ENCODE assay signal across 27 mouse cellular contexts in the genomic region with DNA sequence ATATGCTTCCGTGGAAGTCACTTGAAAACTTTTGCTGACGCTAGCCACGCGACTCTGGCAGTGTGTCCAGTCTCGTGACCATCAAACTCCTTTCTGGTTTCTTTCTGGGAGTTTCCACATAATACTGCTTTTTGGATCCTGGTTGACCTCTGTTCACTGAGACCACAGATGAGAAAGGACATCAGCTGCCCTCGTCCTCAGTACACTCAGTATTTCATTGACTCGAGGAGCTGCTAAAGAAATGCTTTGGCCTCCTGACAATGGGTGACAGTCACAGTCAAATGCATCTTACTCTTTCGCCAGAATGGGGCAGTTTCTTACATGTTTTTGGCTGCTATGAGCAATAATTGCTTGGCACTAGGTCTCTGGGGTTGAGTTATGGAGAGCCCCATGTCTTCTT. TPM values are rescaled to one million over a fixed set of nuclear protein-coding genes. Genes with fewer than 3 reads are reported as not detected.
"Had no signal": no experiment of that assay in that cellular context is flagged by ENCODE, and none has a peak within 500 bp of the region (broad histone marks: within the 10 kb centered on the region; RNA-seq: fewer than 3 reads in every experiment).

No protein-coding gene starts in this region.

- H3K4me2 ChIP-seq: heart, embryonic 12.5 days; hindbrain, embryonic 12.5 days; hindbrain, embryonic 14.5 days; intestine, embryonic 15.5 days; limb, embryonic 13.5 days; limb, embryonic 15.5 days had no signal

- H3K4me3 ChIP-seq: gastrocnemius, adult 2 months; heart, embryonic 10.5 days; heart, embryonic 12.5 days; hindbrain, embryonic 10.5 days; hindbrain, embryonic 12.5 days; intestine, embryonic 15.5 days; layer of hippocampus, adult 2 months; left cerebral cortex, adult 2 months; limb, embryonic 13.5 days; limb, embryonic 15.5 days had no signal

- DNase-seq: gastrocnemius, adult 2 months; gastrocnemius, postnatal 10 days; gastrocnemius, postnatal 25 days; heart, adult 18-20 months; heart, postnatal 10 days; heart, postnatal 4 days; kidney, adult 18-20 months; kidney, adult 8-10 months; kidney, postnatal 10 days; kidney, postnatal 25 days; kidney, postnatal 4 days had no signal

- ATAC-seq: hindbrain, embryonic 16.5 days; inflammation-experienced regulatory T-cells, adult 6 months; intestine, embryonic 15.5 days; intestine, postnatal 0 days had no signal

- H3K9ac ChIP-seq: heart, embryonic 12.5 days; hindbrain, embryonic 12.5 days; hindbrain, embryonic 14.5 days; intestine, embryonic 15.5 days; limb, embryonic 13.5 days; limb, embryonic 15.5 days had no signal

- H3K9me3 ChIP-seq: heart, embryonic 10.5 days; hindbrain, embryonic 10.5 days; intestine, embryonic 15.5 days; limb, embryonic 15.5 days had no signal

- H3K27me3 ChIP-seq: heart, embryonic 12.5 days; hindbrain, embryonic 12.5 days; intestine, embryonic 15.5 days; limb, embryonic 13.5 days; limb, embryonic 15.5 days had no signal

- H3K27ac ChIP-seq: gastrocnemius, adult 2 months; heart, embryonic 10.5 days; hindbrain, embryonic 10.5 days; hindbrain, embryonic 12.5 days; hindbrain, embryonic 14.5 days; intestine, embryonic 15.5 days; layer of hippocampus, adult 2 months; left cerebral cortex, adult 2 months; limb, embryonic 13.5 days; limb, embryonic 15.5 days had no signal

- H3K36me3 ChIP-seq: heart, embryonic 10.5 days; heart, embryonic 12.5 days; hindbrain, embryonic 10.5 days; hindbrain, embryonic 12.5 days; intestine, embryonic 15.5 days; limb, embryonic 13.5 days; limb, embryonic 15.5 days had no signal

- H3K4me1 ChIP-seq: heart, embryonic 10.5 days; heart, embryonic 12.5 days; hindbrain, embryonic 10.5 days; hindbrain, embryonic 12.5 days; intestine, embryonic 15.5 days; limb, embryonic 15.5 days had no signal

RNA-seq across cellular contexts. Expression of a gene that starts 17.8 kb away (rescaled TPM):
- polyA plus RNA-seq: heart, embryonic 10.5 days; heart, embryonic 12.5 days; hindbrain, embryonic 10.5 days; hindbrain, embryonic 12.5 days; hindbrain, embryonic 16.5 days; intestine, embryonic 15.5 days; intestine, postnatal 0 days; kidney, embryonic 14.5 days; kidney, embryonic 16.5 days; limb, embryonic 11.5 days; limb, embryonic 13.5 days had no signal

RNA-seq across cellular contexts. Expression of a gene that starts 27.4 kb away (rescaled TPM):
- polyA plus RNA-seq: hindbrain, embryonic 16.5 days had no signal
